9 mouse cellular contexts compared by ENCODE assay signal in the genomic region with DNA sequence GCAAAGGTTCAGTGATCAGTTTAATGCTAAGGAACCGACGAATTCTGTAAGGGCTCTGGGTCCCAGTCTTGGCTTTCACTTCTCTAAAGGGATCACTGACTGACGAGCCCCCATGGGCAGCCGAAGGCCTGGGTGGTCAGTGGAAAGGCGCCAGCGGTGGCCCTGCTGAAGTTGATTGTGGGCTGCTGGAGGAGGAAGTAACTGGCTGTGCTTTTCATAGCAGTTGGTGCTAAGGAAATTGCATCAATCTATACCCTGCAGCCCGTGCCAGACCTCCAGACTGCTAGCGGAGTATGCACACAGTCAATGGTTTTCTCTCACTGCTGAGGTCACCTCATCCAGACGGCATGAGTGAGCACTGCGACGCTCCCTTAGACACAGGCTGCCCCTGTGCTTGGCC. TPM values are rescaled to one million over a fixed set of nuclear protein-coding genes. Genes with fewer than 3 reads are reported as not detected.
DNase-seq lines count a peak whose midpoint lies in the region; ATAC-seq and TF ChIP-seq lines count a peak whose summit lies in the region.
"Had no signal": no experiment of that assay in that cellular context is flagged by ENCODE, and none has a peak within 500 bp of the region (broad histone marks: within the 10 kb centered on the region; RNA-seq: fewer than 3 reads in every experiment).

No protein-coding gene starts in this region.

- TF ChIP-seq POLR2A in thymus, adult 2 months (IDR thresholded peaks at IDR 0.05; ENCODE audit: control insufficient read depth, extremely low read depth, insufficient read depth, low read length, poor library complexity) = no peak

- WGBS in limb, embryonic 11.5 days = 53% methylated on average over 11 of the region's 11 CpGs
- WGBS in thymus, adult 2 months = 5% methylated on average over 11 of the region's 11 CpGs

- DNase-seq in frontal cortex, adult 2 months (ENCODE audit: extremely low spot score in 1 of 2, low spot score in 1 of 2) = no peak
- DNase-seq in MN1 (ENCODE audit: low spot score) = peak; percentile 26
- DNase-seq in heart, adult 9 months (ENCODE audit: low spot score in 2 of 2) = peak; percentile 44 to 70
- DNase-seq in limb, embryonic 11.5 days (ENCODE audit: low spot score) = no peak
- DNase-seq in thymus, adult 2 months = peak; percentile 50
- no peak for DNase-seq in adrenal gland, postnatal 14 days

- H3K4me2 ChIP-seq in limb, embryonic 11.5 days (ENCODE audit: low read depth, severe bottlenecking) = peak overlapping the region; percentile 100

- peaks cover 8% of the 10 kb centered on the region for H3K27me3 ChIP-seq in limb, embryonic 11.5 days (ENCODE audit: control insufficient read depth, insufficient read depth, low read length)
- H3K27me3 ChIP-seq in thymus, adult 2 months (ENCODE audit: control insufficient read depth, insufficient read depth, low read length) = no peaks in the 10 kb centered on the region

- peak overlapping the region; percentile 68 for H3K4me3 ChIP-seq in limb, embryonic 11.5 days (ENCODE audit: low read depth, low read length)
- peak overlapping the region; percentile 81 for H3K4me3 ChIP-seq in thymus, adult 2 months (ENCODE audit: control insufficient read depth, insufficient read depth, low read length)

- no peaks in the 10 kb centered on the region for H3K36me3 ChIP-seq in limb, embryonic 11.5 days (ENCODE audit: control insufficient read depth, insufficient read depth, low read length)
- no peaks in the 10 kb centered on the region for H3K36me3 ChIP-seq in thymus, adult 2 months (ENCODE audit: control insufficient read depth, insufficient read depth, low read length)

- H3K9me3 ChIP-seq in limb, embryonic 11.5 days (ENCODE audit: control insufficient read depth, low read length) = no peaks in the 10 kb centered on the region

- 0 out of 2 replicates have a peak overlapping the region, but pooled peaks have one; percentile 70 for H3K9ac ChIP-seq in limb, embryonic 11.5 days (ENCODE audit: low read length)

- peaks cover 3% of the 10 kb centered on the region for H3K4me1 ChIP-seq in limb, embryonic 11.5 days (ENCODE audit: control insufficient read depth, insufficient read depth, low read length)
- peaks cover 52% of the 10 kb centered on the region for H3K4me1 ChIP-seq in thymus, adult 2 months (replicated peaks; ENCODE audit: control insufficient read depth, insufficient read depth, low read length)

- H3K27ac ChIP-seq in limb, embryonic 11.5 days (replicated peaks; ENCODE audit: low read depth, low read length) = no peak overlapping the region
- peak overlapping the region; percentile 96 for H3K27ac ChIP-seq in thymus, adult 2 months (ENCODE audit: control insufficient read depth, insufficient read depth, low read length)

- peak; percentile 27 for ATAC-seq in frontal cortex, adult (ENCODE audit: low TSS enrichment)
- ATAC-seq in limb, embryonic 11.5 days (ENCODE audit: insufficient number of reproducible peaks, low FRiP score, low TSS enrichment, low read depth) = no peak
- ATAC-seq in megakaryocyte-erythroid progenitor cell, adult 5-6 weeks (replicated peaks; ENCODE audit: low FRiP score, low TSS enrichment, poor library complexity, severe bottlenecking) = peak; percentile 34; the same call in 1 of the 2 replicates

- TF ChIP-seq CTCF in thymus, adult 2 months (IDR thresholded peaks at IDR 0.05; ENCODE audit: borderline replicate concordance, control insufficient read depth, extremely low read depth, insufficient read depth, low read length, poor library complexity) = no peak

RNA-seq across cellular contexts. Expression of a gene that starts 1.3 kb away (rescaled TPM):
- 76.4 and 79.7 TPM in 2 replicates for polyA plus RNA-seq in frontal cortex, adult 2 months (2012; rRNA removed)
- 8.9 and 10.7 TPM in 2 replicates for polyA plus RNA-seq in limb, embryonic 11.5 days (2014; fragmentation: Nextera tagmentation; extraction: Ambion mirVana)
- total RNA-seq in megakaryocyte-erythroid progenitor cell, adult 5-6 weeks (2014; fragmentation: Nextera tagmentation) = 4.8 and 15.9 TPM in 2 replicates
- 7.4 and 13.3 TPM in 2 replicates for total RNA-seq in megakaryocyte-erythroid progenitor cell, adult 5-6 weeks (2017)
- 210 and 229 TPM in 2 replicates for polyA plus RNA-seq in thymus, adult 2 months (2012; rRNA removed)
- total RNA-seq in adrenal gland, postnatal 14 days (2021) = 13.3 and 16.5 TPM in 2 replicates

RNA-seq across cellular contexts. Expression of a gene that starts 4.5 kb away (rescaled TPM):
- polyA plus RNA-seq in frontal cortex, adult 2 months (2012; rRNA removed) = not detected in 2 replicates
- polyA plus RNA-seq in limb, embryonic 11.5 days (2014; fragmentation: Nextera tagmentation; extraction: Ambion mirVana) = not detected in 2 replicates
- not detected in 2 replicates for total RNA-seq in megakaryocyte-erythroid progenitor cell, adult 5-6 weeks (2014; fragmentation: Nextera tagmentation)
- not detected in 2 replicates for total RNA-seq in megakaryocyte-erythroid progenitor cell, adult 5-6 weeks (2017)
- not detected in 2 replicates for polyA plus RNA-seq in thymus, adult 2 months (2012; rRNA removed)
- total RNA-seq in adrenal gland, postnatal 14 days (2021) = not detected in 2 replicates
- polyA plus RNA-seq: C2C12 had no signal

RNA-seq across cellular contexts. Expression of a gene that starts 30.8 kb away (rescaled TPM):
- polyA plus RNA-seq in frontal cortex, adult 2 months (2012; rRNA removed) = 148 and 162 TPM in 2 replicates
- 74.0 and 76.0 TPM in 2 replicates for polyA plus RNA-seq in limb, embryonic 11.5 days (2014; fragmentation: Nextera tagmentation; extraction: Ambion mirVana)
- 52.4 and 59.3 TPM in 2 replicates for total RNA-seq in megakaryocyte-erythroid progenitor cell, adult 5-6 weeks (2014; fragmentation: Nextera tagmentation)
- 114 and 118 TPM in 2 replicates for total RNA-seq in megakaryocyte-erythroid progenitor cell, adult 5-6 weeks (2017)
- polyA plus RNA-seq in thymus, adult 2 months (2012; rRNA removed) = 37.5 and 45.2 TPM in 2 replicates
- total RNA-seq in adrenal gland, postnatal 14 days (2021) = 136 and 144 TPM in 2 replicates

Comparison
In these comparisons a context has a peak if more than half of its experiments do, and no peak if none do; other contexts are left out.
1. DNase-seq: peak in MN1 (single experiment), heart, adult 9 months (2 of 2) and thymus, adult 2 months (single experiment); none in frontal cortex, adult 2 months (0 of 2), limb, embryonic 11.5 days (single experiment) and adrenal gland, postnatal 14 days (single experiment).